Mouse (Mus musculus) midbrain, embryonic 16.5 days (tissue): Measurements from ENCODE around the gene Crlf1. TPM values are rescaled to one million over a fixed set of nuclear protein-coding genes. Genes with fewer than 3 reads are reported as not detected.

Experiments used
- ATAC-seq: fragments of 200-750 bp; cut with Nextera tagmentation; 2 replicates; pipeline ENCODE4 v1.8.0; 2017; ENCODE audit warnings: moderate TSS enrichment
- H3K27ac ChIP-seq: fragments of 300-500 bp; sonication (generic); 2 replicates; pipeline ENCODE4 v1.5.1; 2014; ENCODE audit warnings: mild to moderate bottlenecking, low read length, mixed read lengths
- H3K27me3 ChIP-seq: fragments of 300-500 bp; sonication (generic); 2 replicates; pipeline ENCODE4 v1.6.1; 2014; ENCODE audit warnings: low read depth, low read length, mixed read lengths; ENCODE audit not compliant: control insufficient read depth, insufficient read depth
- H3K36me3 ChIP-seq: fragments of 300-500 bp; sonication (generic); 2 replicates; pipeline ENCODE4 v1.6.1; 2014; ENCODE audit warnings: mild to moderate bottlenecking, low read length, moderate library complexity, mixed read lengths; ENCODE audit not compliant: control insufficient read depth, insufficient read depth
- H3K4me1 ChIP-seq: fragments of 300-500 bp; sonication (generic); 2 replicates; pipeline ENCODE4 v1.6.1; 2014; ENCODE audit warnings: mild to moderate bottlenecking, low read length, mixed read lengths; ENCODE audit not compliant: control insufficient read depth, insufficient read depth
- H3K4me2 ChIP-seq: fragments of 300-500 bp; sonication (generic); 2 replicates; pipeline ENCODE4 v1.6.1; 2014; ENCODE audit warnings: mild to moderate bottlenecking, low read length, mixed read lengths
- H3K4me3 ChIP-seq: fragments of 300-500 bp; sonication (generic); 2 replicates; pipeline ENCODE4 v1.5.1; 2014; ENCODE audit warnings: low read depth, mild to moderate bottlenecking, low read length, moderate library complexity, mixed read lengths
- H3K9ac ChIP-seq: fragments of 300-500 bp; sonication (generic); 2 replicates; pipeline ENCODE4 v1.6.1; 2014; ENCODE audit warnings: low read depth, low read length, mixed read lengths
- H3K9me3 ChIP-seq: fragments of 300-500 bp; sonication (generic); replicated peaks from 2 replicates; pipeline ENCODE4 v1.6.1; 2014; ENCODE audit warnings: mild to moderate bottlenecking, low read length, mixed read lengths; ENCODE audit not compliant: control insufficient read depth, poor library complexity, severe bottlenecking
- WGBS: fragments of 180-500 bp; shearing (Covaris S2); extraction: QIAGEN DNeasy Blood & Tissue Kit; methylation state at CpG from one replicate; pipeline ENCODE4 v1.1.7; 2014; 5-methylcytosine and 5-hydroxymethylcytosine counted together
- polyA plus RNA-seq: library from polyadenylated mRNA; unstranded; fragments of >200 nt; fragmentation: Nextera tagmentation; extraction: Ambion mirVana; gene quantifications from 2 replicates; pipeline ENCODE4 v1.2.1, GENCODE M21; 2015

Gene Crlf1
- polyA plus RNA-seq, 1 experiment from 2014 or later: 6.3 TPM

- Histone ChIP-seq H3K4me3 (no peak overlapping the region), H3K27me3 (no peaks in the 10 kb centered on the region), H3K4me1 (no peaks in the 10 kb centered on the region), H3K36me3 (no peaks in the 10 kb centered on the region), H3K9ac (no peak overlapping the region), H3K4me2 (no peak overlapping the region), H3K9me3 (no peaks in the 10 kb centered on the region), H3K27ac (no peak overlapping the region)
- WGBS: 85% methylated on average over 4 of the region's 4 CpGs
- no peak for ATAC-seq
Measured at GRCm38 (mm10) chr8:70466305-70466704, 26.7 kb upstream of the Crlf1 start.

GRCm38 (mm10) chr8:70466771-70467170 lies 26.2 kb upstream of the Crlf1 start:
- H3K4me1 ChIP-seq: no peaks in the 10 kb centered on the region
- H3K4me2 ChIP-seq: no peak overlapping the region
- H3K27ac ChIP-seq: no peak overlapping the region
- no peaks in the 10 kb centered on the region for H3K36me3 ChIP-seq
- no peaks in the 10 kb centered on the region for H3K9me3 ChIP-seq
- WGBS: 74% methylated on average over 11 of the region's 11 CpGs
- no peaks in the 10 kb centered on the region for H3K27me3 ChIP-seq
- no peak for ATAC-seq
- H3K4me3 ChIP-seq: no peak overlapping the region
- H3K9ac ChIP-seq: no peak overlapping the region

GRCm38 (mm10) chr8:70467229-70467725 lies 25.7 kb upstream of the Crlf1 start:
- Histone ChIP-seq H3K27me3 (no peaks in the 10 kb centered on the region), H3K4me1 (no peaks in the 10 kb centered on the region), H3K9ac (no peak overlapping the region), H3K27ac (no peak overlapping the region), H3K9me3 (no peaks in the 10 kb centered on the region), H3K36me3 (no peaks in the 10 kb centered on the region), H3K4me2 (no peak overlapping the region), H3K4me3 (no peak overlapping the region)
- 87% methylated on average over 5 of the region's 5 CpGs for WGBS
- ATAC-seq: no peak

DNA sequence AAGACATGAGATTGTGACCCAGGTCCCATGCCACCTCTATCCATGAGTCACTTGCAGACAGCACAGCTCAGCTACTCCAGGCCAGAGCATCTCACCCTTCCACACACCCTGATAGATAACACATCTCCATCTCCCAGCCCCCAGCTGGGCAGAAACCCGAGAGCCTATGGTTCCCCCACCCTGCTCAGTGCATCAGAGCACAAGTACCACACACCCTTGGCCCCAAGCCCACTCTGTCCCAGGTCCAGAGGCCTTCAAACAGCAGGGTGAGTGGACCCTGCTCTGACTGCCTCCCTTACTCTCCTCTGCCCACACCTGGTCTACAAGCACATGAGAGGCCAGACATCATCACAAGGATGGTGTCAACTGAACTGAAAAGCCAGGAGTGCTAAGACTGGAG lies 25.1 kb upstream of the Crlf1 start:
- Histone ChIP-seq H3K36me3 (no peaks in the 10 kb centered on the region), H3K4me1 (no peaks in the 10 kb centered on the region), H3K4me2 (no peak overlapping the region), H3K9ac (no peak overlapping the region), H3K4me3 (no peak overlapping the region), H3K9me3 (no peaks in the 10 kb centered on the region), H3K27ac (no peak overlapping the region), H3K27me3 (no peaks in the 10 kb centered on the region)
- ATAC-seq: no peak
- 60% methylated on average over 1 of the region's 1 CpGs for WGBS

DNA sequence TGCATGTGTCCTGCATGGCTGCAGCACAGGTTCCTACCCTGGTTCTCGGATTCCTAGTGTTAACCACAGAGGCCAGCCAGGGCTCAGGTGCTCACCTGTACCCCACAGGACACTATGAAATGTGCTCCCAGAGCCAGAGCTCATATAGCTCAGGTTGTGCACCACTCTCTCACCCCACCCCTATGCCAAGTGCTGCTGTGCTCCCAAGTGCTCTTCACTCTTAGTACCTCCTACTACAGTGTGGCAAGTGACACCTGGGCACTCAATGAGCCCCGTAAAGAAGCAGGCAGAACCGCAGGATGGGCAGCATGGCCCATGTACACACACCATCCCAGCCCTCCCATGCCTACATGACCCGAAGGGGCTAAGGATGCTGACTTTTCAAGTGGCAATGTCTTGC lies 24.2 kb upstream of the Crlf1 start:
- no peaks in the 10 kb centered on the region for H3K36me3 ChIP-seq
- WGBS: 94% methylated on average over 4 of the region's 4 CpGs
- H3K9ac ChIP-seq: no peak overlapping the region

DNA sequence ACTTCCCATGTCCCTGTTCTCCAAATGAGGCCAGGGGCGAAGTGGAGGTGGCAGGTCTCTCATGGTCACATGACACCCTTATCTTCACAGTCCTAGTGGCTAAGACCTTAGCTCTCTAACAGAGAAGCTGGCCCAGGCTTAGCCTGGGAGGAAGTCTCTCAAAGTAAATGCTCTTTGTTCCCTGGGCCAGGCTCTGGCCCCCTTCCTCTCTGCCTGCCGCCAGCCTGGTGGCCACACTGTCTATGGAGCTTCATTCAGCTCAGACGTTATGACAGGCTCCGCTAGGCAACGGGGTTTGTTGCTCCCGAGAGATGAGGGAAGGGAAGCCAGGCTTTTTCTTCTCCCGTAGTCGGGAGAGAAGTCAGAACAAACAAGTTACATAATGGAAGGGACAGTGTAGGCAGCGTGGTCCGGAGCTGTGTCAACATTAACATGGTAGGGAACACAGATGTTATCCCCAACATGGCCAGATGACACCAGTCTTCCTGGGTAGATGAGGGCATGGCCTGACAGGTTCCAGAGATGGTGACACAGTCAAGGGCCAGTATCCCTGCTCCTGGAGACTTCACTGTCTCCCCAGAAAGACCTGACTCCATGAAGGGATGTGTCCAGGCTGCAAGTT lies 23.6 kb upstream of the Crlf1 start:
- Histone ChIP-seq H3K27me3 (no peaks in the 10 kb centered on the region), H3K9me3 (no peaks in the 10 kb centered on the region), H3K4me2 (no peak overlapping the region), H3K9ac (no peak overlapping the region), H3K4me3 (no peak overlapping the region), H3K27ac (no peak overlapping the region), H3K36me3 (no peaks in the 10 kb centered on the region), H3K4me1 (0 out of 2 replicates have a peak, but pooled peaks cover 2% of the 10 kb centered on the region)
- no peak for ATAC-seq
- WGBS: 50% methylated on average over 10 of the region's 10 CpGs

More for the DNA sequence above, 24.2 kb upstream of the Crlf1 start:
- no peaks in the 10 kb centered on the region for H3K9me3 ChIP-seq
- no peak overlapping the region for H3K27ac ChIP-seq
- no peak for ATAC-seq
- H3K27me3 ChIP-seq: no peaks in the 10 kb centered on the region
- H3K4me3 ChIP-seq: no peak overlapping the region
- H3K4me2 ChIP-seq: no peak overlapping the region
- H3K4me1 ChIP-seq: no peaks in the 10 kb centered on the region

DNA sequence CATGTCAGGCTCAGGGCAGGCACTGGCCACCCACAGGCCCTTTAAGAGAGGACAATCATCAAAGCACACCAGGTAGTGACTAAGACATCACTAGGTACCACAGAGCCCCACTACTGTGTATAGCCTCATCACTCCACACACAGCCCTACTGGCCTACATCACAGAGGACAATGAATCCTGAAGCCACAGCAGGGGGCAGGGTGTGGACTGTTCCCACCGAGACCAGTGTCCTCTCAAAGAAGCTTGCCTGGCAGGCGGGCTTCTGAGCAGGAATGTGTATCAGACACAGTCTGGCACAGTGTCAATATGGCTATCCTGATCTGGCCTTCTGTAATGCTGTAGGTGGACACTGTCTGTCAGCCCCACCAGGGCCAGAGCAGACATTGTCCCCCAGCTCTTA lies 23.0 kb upstream of the Crlf1 start:
- no peak overlapping the region for H3K9ac ChIP-seq
- no peak overlapping the region for H3K27ac ChIP-seq
- no peak for ATAC-seq
- no peaks in the 10 kb centered on the region for H3K9me3 ChIP-seq
- H3K4me2 ChIP-seq: no peak overlapping the region
- H3K36me3 ChIP-seq: no peaks in the 10 kb centered on the region
- H3K27me3 ChIP-seq: no peaks in the 10 kb centered on the region
- H3K4me3 ChIP-seq: no peak overlapping the region
- WGBS: 68% methylated on average over 2 of the region's 2 CpGs
- H3K4me1 ChIP-seq: peaks cover 3% of the 10 kb centered on the region; the same call in 1 of the 2 replicates

- Histone ChIP-seq H3K9ac (no peak overlapping the region), H3K9me3 (no peaks in the 10 kb centered on the region), H3K4me1 (peaks cover 16% of the 10 kb centered on the region), H3K4me3 (no peak overlapping the region), H3K27me3 (no peaks in the 10 kb centered on the region), H3K36me3 (no peaks in the 10 kb centered on the region), H3K4me2 (no peak overlapping the region), H3K27ac (no peak overlapping the region)
- 97% methylated on average over 7 of the region's 7 CpGs for WGBS
- ATAC-seq: no peak
Measured at GRCm38 (mm10) chr8:70471856-70472255, 21.1 kb upstream of the Crlf1 start.

- peak; percentile 86 for ATAC-seq
- peak within 1 kb of the TSS; percentile 51; the same call in 1 of the 2 replicates for H3K27ac ChIP-seq
- peak within 1 kb of the TSS; percentile 97 for H3K9ac ChIP-seq
Measured at GRCm38 (mm10) chr8:70476333-70477268, 16.4 kb upstream of the Crlf1 start, which contains the start of gene Klhl26. Klhl26 (minus strand) TSS chr8:70476968.

More at GRCm38 (mm10) chr8:70476333-70477268, 16.4 kb upstream of the Crlf1 start, which contains the start of gene Klhl26:
- Histone ChIP-seq H3K4me3 (peak within 1 kb of the TSS; percentile 91), H3K9me3 (no peaks in the 10 kb centered on the region), H3K4me1 (peaks cover 23% of the 10 kb centered on the region), H3K27me3 (peaks cover 9% of the 10 kb centered on the region; the same call in 1 of the 2 replicates), H3K4me2 (peak within 1 kb of the TSS; percentile 79), H3K36me3 (no peaks in the 10 kb centered on the region)
- under 1% methylated on average over 53 of the region's 53 CpGs for WGBS
